Mouse (Mus musculus) heart, postnatal 25 days (tissue): Measurements from ENCODE around the gene Gnl3l. TPM values are rescaled to one million over a fixed set of nuclear protein-coding genes. Genes with fewer than 3 reads are reported as not detected.

Source experiments
- DNase-seq: peaks from one replicate; pipeline ENCODE4 v3.0.0; 2022; ENCODE audit warnings: low spot score
- intact Hi-C: fragments of 180-260 bp; cut with DNase I; formaldehyde crosslinking; loops from one replicate; pipeline ENCODE4 v1.15.1; 2025
- total RNA-seq, 2 experiments: library from RNA; stranded (reverse); gene quantifications; 2 replicates each; pipeline ENCODE4 v1.2.3; 2021

The Gnl3l gene
- total RNA-seq, 2 experiments from 2014 or later: 34.9 to 40.3 TPM

GRCm38 (mm10) chrX:150963027-150963426, 54.1 kb downstream of the Gnl3l start:
- intact Hi-C loops: no loop called here
- DNase-seq: no peak

- intact Hi-C loops: no loop called here
- no peak for DNase-seq
These were observed 56.4 kb downstream of the Gnl3l start for GRCm38 (mm10) chrX:150960702-150961101.

- peak; percentile 61 for DNase-seq
- intact Hi-C loops: loop anchor here (2.0 to 5.0 kb wide), 4 partner anchors 144 to 444 kb away; partner anchors contain the start of gene Maged2
These were observed 60.4 kb downstream of the Gnl3l start for GRCm38 (mm10) chrX:150956522-150957300.

- intact Hi-C loops: loop anchor here (2.0 to 5.0 kb wide), 4 partner anchors 144 to 444 kb away; partner anchors contain the start of gene Maged2
These were observed 61.1 kb downstream of the Gnl3l start for GRCm38 (mm10) chrX:150956016-150956415.

GRCm38 (mm10) chrX:150955441-150955840, 61.7 kb downstream of the Gnl3l start:
- DNase-seq: no peak
- intact Hi-C loops: loop anchor here (5.0 kb wide), 3 partner anchors 143 to 443 kb away; partner anchors contain the start of gene Maged2

More at GRCm38 (mm10) chrX:150956016-150956415, 61.1 kb downstream of the Gnl3l start:
- DNase-seq: no peak

GRCm38 (mm10) chrX:150954721-150955120, 62.4 kb downstream of the Gnl3l start:
- intact Hi-C loops: loop anchor here (5.0 kb wide), 3 partner anchors 142 to 442 kb away; partner anchors contain the start of gene Maged2
- DNase-seq: no peak

Other genes with a start within 250 kb of the Gnl3l start
- 10 to 100 TPM; 30.5 to 32.3 TPM for gene Maged2, start 203.0 kb downstream of the Gnl3l start, total RNA-seq
- 10 to 100 TPM in 1 of 2 experiments, 1 to 10 TPM in 1; 9.2 to 10.9 TPM for gene Fgd1, start 28.8 kb upstream of the Gnl3l start, total RNA-seq
- gene Tsr2, start 79.2 kb upstream of the Gnl3l start, total RNA-seq: 10 to 100 TPM; 10.1 to 10.6 TPM
- gene Wnk3, start 180.8 kb upstream of the Gnl3l start, total RNA-seq: under 1 TPM; 0.10 to 0.17 TPM